In genomic region chr2:54071526-54071925, GRCm38 (mm10) we compare ENCODE assay signal across 23 mouse cellular contexts. TPM values are rescaled to one million over a fixed set of nuclear protein-coding genes. Genes with fewer than 3 reads are reported as not detected.
DNase-seq lines count a peak whose midpoint lies in the region; ATAC-seq and TF ChIP-seq lines count a peak whose summit lies in the region.
"Had no signal": no experiment of that assay in that cellular context is flagged by ENCODE, and none has a peak within 500 bp of the region (broad histone marks: within the 10 kb centered on the region; RNA-seq: fewer than 3 reads in every experiment).

No protein-coding gene starts in this region.

- intact Hi-C loops in gastrocnemius, postnatal 14 days (cut with DNase I; ENCODE audit: low total_unique reads): no loop called here

- TF ChIP-seq POLR2A in brain, embryonic 14.5 days (IDR thresholded peaks at IDR 0.05; ENCODE audit: borderline replicate concordance, extremely low read depth, insufficient read depth, insufficient read length, poor library complexity, severe bottlenecking): no peak

- ATAC-seq in frontal cortex, adult (ENCODE audit: low TSS enrichment): peak; percentile 89
- ATAC-seq: lung, postnatal 0 days had no signal

- no peak for TF ChIP-seq CTCF in brain, embryonic 14.5 days (IDR thresholded peaks at IDR 0.05; ENCODE audit: borderline replicate concordance, extremely low read depth, insufficient read depth, insufficient read length)

- DNase-seq in frontal cortex, postnatal 14 days (ENCODE audit: low spot score in 2 of 2): no peak
- DNase-seq in right cerebral cortex, postnatal 10 days (ENCODE audit: low spot score in 2 of 2): peak; percentile 36 to 43
- DNase-seq in right cerebral cortex, adult 2 months (ENCODE audit: low spot score in 2 of 2): no peak
- DNase-seq in brain, embryonic 14.5 days (ENCODE audit: low read depth): peak; percentile 39
- no peak for DNase-seq in thymus, adult 18-20 months
- DNase-seq in gastrocnemius, postnatal 14 days: no peak
- DNase-seq: adrenal gland, postnatal 25 days; B cell, adult 2 months; cerebellum, adult 2 months; cerebellum, postnatal 14 days; gastrocnemius, adult 2 months; heart, adult 2 months; heart, postnatal 10 days; kidney, postnatal 4 days; layer of hippocampus, postnatal 36 days; liver, embryonic 13.5 days; lung, adult 18-20 months; lung, postnatal 4 days; spleen, adult 18-20 months; thymus, postnatal 4 days had no signal

RNA-seq across cellular contexts. Expression of gene Rprm, which starts 13.8 kb away (rescaled TPM):
- 117 and 171 TPM in 2 replicates for polyA plus RNA-seq in brain, embryonic 14.5 days (2012; rRNA removed)
- 1 to 10 TPM in 1 of 2 experiments, under 1 TPM in 1; 0.35 to 1.1 TPM for total RNA-seq in gastrocnemius, postnatal 14 days (2021)
- total RNA-seq: gastrocnemius, adult 2 months; hematopoietic stem cell, adult 5-6 weeks had no signal

Comparison
In these comparisons a context has a peak if more than half of its experiments do, and no peak if none do; other contexts are left out.
1. DNase-seq: peak in right cerebral cortex, postnatal 10 days (2 of 2) and brain, embryonic 14.5 days (single experiment); none in frontal cortex, postnatal 14 days (0 of 2), right cerebral cortex, adult 2 months (0 of 2), thymus, adult 18-20 months (0 of 2) and gastrocnemius, postnatal 14 days (single experiment).